Mouse (Mus musculus): Measurements from ENCODE around the gene Maml2. TPM values are rescaled to one million over a fixed set of nuclear protein-coding genes. Genes with fewer than 3 reads are reported as not detected.

The Maml2 gene
- polyA plus RNA-seq, 1 experiment from 2014 or later: 8.6 TPM

DNA sequence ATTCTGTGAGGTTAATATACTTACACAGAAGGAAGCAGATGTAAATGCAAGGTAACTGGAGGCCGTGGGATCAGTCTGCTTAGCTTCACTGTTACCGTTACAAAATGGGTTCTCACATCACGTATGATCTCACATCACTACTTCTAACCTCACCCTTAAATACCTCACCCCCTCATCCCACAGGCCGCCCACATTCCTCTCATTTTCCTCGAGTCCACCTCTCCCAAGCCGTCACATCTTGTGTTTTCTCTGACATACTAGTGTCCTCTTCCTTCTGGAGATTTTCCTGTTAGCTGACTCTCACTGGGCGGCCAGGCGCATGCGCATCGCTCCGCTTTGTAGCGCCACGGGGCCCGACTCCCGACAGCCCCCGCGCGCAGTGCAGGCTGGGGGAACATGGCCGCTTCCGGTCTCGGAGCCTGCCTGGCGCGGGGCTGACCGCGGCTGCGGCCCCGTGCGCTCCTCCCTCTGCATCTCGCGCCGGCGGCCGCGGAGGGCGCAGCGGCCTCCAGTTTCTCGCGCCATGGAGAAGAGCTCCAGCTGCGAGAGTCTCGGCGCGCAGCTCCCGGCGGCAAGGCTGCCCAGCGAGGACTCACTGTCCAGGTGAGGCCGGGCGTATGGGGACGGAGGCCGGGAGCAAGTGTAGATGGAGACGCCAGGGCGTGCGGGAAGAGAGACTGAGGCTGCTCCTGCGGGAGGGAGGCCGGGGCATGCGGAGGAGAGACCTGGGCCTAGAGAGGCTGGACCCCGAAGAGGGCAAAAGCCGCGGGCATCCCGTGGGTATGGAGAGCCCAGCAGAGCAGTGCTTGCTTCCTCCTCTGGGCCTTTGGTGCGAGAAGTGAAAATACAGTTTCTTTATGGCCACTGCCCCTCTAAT, 451.3 kb downstream of the Maml2 start:
- peak; percentile 94 for DNase-seq (ENCODE audit: low spot score)
- Histone ChIP-seq H3K27me3 (ENCODE audit: low read depth, poor library complexity, severe bottlenecking) (no peaks in the 10 kb centered on the region), H3K27ac (replicated peaks) (peak overlapping the region; percentile 97), H3K9me3 (replicated peaks) (peaks cover 8% of the 10 kb centered on the region; the same call in 1 of the 2 replicates), H3K36me3 (peaks cover 13% of the 10 kb centered on the region), H3K4me1 (peaks cover 19% of the 10 kb centered on the region), H3K4me3 (peak overlapping the region; percentile 98)
- 2% methylated on average over 60 of the region's 60 CpGs for WGBS

DNA sequence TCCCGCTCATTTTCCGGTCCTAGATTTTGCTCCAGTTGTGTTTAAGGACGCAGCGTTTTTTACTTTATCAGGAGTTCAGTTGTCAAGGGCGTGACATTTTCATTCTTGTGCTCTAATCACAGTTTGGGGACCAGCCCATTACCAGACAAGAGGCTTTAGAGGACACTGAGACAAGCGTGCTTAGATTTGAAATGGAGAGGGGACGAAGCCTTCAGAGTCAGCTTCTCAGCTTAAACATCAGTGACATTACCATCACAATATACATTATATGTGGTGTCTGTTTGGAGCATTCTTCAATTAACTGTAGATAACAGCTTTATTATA, 451.9 kb downstream of the Maml2 start:
- WGBS: 8% methylated on average over 7 of the region's 7 CpGs
- Histone ChIP-seq H3K36me3 (peaks cover 13% of the 10 kb centered on the region), H3K9me3 (replicated peaks) (peaks cover 8% of the 10 kb centered on the region; the same call in 1 of the 2 replicates), H3K27me3 (ENCODE audit: low read depth, poor library complexity, severe bottlenecking) (no peaks in the 10 kb centered on the region), H3K4me3 (peak overlapping the region; percentile 98), H3K4me1 (peaks cover 19% of the 10 kb centered on the region), H3K27ac (replicated peaks) (peak overlapping the region; percentile 97)
- no peak for DNase-seq (ENCODE audit: low spot score)

GRCm38 (mm10) chr9:13752543-13752942, 454.8 kb downstream of the Maml2 start:
- Histone ChIP-seq H3K36me3 (peaks cover 16% of the 10 kb centered on the region), H3K4me3 (no peak overlapping the region), H3K9me3 (replicated peaks) (peaks cover 8% of the 10 kb centered on the region; the same call in 1 of the 2 replicates), H3K27ac (replicated peaks) (no peak overlapping the region), H3K4me1 (peaks cover 19% of the 10 kb centered on the region), H3K27me3 (ENCODE audit: low read depth, poor library complexity, severe bottlenecking) (no peaks in the 10 kb centered on the region)
- 96% methylated on average over 4 of the region's 4 CpGs for WGBS
- no peak for DNase-seq (ENCODE audit: low spot score)

Small RNAs within 50 kb of the gene (microRNA-seq; reads per million reads assigned to microRNA genes)
- not detected for gene Gm22643

Other genes with a start within 250 kb of the Maml2 start
- 7.6 and 9.1 TPM in 2 replicates for gene Jrkl, start 52.1 kb upstream of the Maml2 start, polyA plus RNA-seq (2016; fragmentation: Nextera tagmentation; extraction: Ambion mirVana)
- 9.1 and 11.7 TPM in 2 replicates for gene Ccdc82, start 51.0 kb upstream of the Maml2 start, polyA plus RNA-seq (2016; fragmentation: Nextera tagmentation; extraction: Ambion mirVana)
- gene Gm17571, start 148.8 kb downstream of the Maml2 start, polyA plus RNA-seq (2016; fragmentation: Nextera tagmentation; extraction: Ambion mirVana): not detected in 2 replicates